Mouse (Mus musculus) thymus, postnatal 36 days (tissue): ENCODE measurements around the gene Runx2.
A peak's percentile ranks its signal among the peaks of the same experiment; 100 is the strongest.

Experiments used
- DNase-seq, 2 experiments: peaks; one replicate each; pipeline ENCODE4 v3.0.0; 2022; ENCODE audit warnings: mixed read lengths in 2 of 2

The Runx2 gene

DNA sequence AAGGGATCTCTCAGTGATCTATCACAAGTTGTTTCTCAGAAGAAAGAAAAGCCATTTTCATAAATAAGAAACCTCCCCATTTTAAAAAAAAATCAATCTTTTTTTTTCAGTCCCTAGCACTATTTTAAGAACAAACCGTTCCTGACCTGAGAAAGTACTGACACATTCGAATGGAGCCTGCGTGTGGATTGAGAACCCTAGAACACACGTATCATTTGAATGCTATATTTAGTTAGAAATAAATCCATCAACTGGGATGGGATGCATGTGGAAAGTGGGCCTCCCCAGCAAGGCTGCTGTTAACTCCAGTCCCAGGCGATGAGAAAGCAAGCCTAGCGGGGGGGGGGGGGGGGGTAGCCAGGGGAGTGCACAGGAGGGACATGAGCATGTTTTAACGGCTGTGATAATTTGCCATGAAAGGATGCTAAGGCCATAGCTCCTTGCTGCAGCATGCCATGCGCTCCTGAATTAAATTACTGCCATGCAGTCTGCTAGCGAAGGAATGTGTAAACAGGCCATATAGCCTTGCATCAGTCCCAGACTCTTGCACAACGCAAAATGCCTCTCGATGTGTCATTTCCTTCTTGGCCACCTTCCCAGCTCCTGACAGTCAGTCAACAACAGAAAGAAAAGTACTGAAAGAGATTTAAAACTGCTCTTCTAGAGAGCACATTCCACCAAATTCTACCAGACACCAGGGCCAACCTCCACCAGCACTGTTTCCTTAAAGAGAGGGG lies 104.9 kb downstream of the Runx2 start:
- no peak for DNase-seq

DNA sequence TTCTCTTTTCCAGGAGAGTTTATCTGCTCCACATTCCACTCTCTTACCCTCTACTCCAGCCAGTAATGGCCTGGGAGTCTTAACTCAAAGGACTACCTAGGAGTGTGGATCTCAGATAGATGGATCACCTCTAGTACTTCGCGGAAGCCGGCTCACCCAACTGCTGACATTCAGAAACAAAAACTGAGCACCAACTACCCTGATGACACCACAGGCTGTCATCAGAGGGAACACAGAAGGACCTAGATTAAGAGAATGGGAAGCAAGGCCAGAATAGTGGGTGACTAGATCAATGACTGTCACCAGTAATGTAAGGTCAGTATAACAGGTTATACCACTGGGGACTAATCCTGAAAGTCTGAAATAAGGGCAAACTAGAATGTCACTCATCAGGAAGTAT lies 106.6 kb downstream of the Runx2 start:
- DNase-seq, result no peak

- DNase-seq, result no peak
These were observed 108.1 kb downstream of the Runx2 start for GRCm38 (mm10) chr17:44706531-44706930.

- peak in 1 of 2 experiments; percentile 30 for DNase-seq
These were observed 111.9 kb downstream of the Runx2 start for GRCm38 (mm10) chr17:44702506-44703298.

DNA sequence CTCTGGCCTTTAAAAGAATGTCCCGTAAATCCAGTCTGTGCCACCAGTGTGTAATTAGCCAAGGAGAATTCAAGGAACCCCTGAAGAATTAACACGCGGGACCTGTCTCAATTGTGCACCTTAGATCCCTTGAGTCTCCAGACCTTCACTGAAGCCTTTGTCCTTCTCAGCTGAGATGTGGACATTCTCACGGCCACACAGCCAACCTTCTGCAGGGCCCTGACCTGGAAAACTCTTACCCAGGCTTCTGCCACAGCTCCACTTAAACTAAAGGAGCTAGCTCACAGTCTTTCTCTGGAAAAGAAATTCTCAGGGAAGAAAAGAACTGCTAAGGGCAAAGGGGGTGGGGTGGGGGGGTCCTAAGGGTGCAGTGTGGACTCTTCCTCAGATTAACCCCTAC lies 113.1 kb downstream of the Runx2 start:
- DNase-seq, result no peak

DNA sequence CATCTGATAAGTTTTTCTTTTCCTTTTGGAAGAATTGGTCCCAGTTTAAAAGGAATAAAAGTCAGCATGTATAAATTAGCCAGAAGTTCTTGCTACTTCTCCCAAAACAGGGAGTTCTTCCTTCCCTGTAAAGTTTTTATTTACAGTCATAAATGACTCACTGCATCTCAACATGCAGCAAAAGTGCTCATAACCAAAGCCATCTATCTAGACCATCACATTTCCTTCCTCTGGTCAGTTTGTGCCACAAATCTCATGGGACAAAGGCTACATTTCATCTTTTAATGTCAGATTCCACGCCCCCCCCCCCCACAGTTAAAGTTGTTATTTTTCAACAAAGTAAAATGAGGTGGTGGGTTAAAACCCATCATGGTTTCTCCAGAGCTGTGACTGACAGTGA lies 114.3 kb downstream of the Runx2 start:
- DNase-seq, result no peak

GRCm38 (mm10) chr17:44697053-44697452 lies 117.5 kb downstream of the Runx2 start:
- DNase-seq, result no peak

DNA sequence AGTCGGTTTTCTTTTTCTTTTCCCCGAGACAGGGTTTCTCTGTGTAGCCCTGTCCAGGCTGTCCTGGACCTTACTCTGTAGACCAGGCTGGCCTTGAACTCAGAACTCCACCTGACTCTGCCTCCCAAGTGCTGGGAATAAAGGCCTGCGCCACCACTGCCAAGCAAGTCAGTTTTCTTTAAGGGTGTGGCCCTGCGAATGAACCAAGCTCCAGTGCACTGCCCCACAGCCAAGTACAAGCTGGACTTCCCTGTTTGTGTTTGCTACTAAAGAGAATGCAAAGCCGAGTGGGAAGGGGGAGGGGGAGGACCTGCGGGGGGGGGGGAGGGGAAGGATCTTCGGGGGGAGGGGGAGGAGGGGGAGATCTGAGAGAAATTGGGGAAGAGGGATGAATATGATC lies 121.0 kb downstream of the Runx2 start:
- DNase-seq, result no peak

DNA sequence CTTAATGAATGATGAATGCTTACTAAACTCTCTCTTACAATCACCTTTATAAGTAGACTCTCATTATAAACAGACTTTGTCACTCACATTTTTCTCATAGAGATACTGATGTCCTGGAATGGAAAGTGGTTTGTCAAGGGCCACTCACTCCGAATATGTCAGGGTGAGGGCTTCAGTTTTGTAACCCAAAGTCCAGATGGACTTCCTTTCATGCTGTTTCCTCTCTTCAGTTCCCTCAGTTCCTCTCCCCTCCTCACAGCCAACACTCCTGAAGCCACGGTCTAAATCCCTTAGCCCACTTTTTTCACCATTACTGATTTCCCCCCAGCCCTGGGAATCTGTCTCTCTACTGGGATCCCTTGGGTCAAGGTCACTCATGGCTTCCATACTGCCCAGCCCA lies 123.1 kb downstream of the Runx2 start:
- DNase-seq, result no peak

DNA sequence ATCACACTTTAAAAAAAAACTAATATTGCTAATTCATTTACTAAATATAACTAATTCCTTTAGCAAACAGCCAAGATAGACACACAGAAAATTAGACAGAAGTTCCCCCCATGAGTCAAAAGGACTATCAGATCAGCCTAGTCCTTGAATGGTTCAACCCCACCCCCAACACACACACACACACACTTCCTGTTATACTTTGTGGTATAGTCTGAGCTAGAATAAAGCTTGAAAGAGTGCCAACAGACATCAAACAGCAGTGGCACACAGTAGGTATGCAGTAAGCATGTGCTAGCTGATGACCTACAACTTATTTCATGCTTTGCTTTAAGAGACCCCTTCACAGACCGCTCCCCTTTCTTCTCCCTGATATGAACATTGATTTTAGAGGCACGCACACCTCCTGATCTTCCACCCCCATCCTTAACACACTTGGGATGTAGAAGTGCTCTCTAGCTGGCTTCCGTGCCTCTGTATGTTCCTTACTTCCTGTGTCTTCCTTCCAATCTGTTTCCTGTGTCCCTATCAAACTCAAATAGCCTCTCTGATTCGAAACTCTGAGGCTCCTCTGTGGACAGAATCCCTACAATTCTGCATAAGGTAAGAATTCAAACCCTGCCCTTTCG lies 124.1 kb downstream of the Runx2 start:
- peak; percentile 46 to 57 for DNase-seq

DNA sequence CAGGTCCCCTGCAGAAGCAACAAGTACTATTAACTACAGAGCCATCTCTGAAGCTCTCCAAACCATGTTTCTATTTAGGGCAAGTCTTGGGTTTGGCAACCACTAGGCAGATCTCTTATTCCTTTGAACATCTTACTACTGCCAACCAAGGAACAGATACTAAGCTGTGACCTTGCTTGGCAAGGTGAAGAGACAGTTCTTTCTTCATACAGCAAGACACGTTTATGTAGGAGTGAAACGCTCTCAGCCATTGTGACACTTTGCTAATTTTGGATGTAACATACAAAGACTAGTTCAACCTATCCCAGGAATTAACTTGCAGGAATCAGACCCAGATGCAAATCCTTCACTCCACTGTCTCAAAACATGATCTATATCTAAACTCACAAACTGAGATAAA lies 126.3 kb downstream of the Runx2 start:
- no peak for DNase-seq

GRCm38 (mm10) chr17:44685514-44685913 lies 129.1 kb downstream of the Runx2 start:
- peak; percentile 10 to 36 for DNase-seq

GRCm38 (mm10) chr17:44683026-44683425 lies 131.6 kb downstream of the Runx2 start:
- no peak for DNase-seq

- DNase-seq, result no peak
These were observed 136.8 kb downstream of the Runx2 start for GRCm38 (mm10) chr17:44677782-44678181.

- peak; percentile 72 to 75 for DNase-seq
These were observed 141.8 kb downstream of the Runx2 start for GRCm38 (mm10) chr17:44672806-44673205.

DNA sequence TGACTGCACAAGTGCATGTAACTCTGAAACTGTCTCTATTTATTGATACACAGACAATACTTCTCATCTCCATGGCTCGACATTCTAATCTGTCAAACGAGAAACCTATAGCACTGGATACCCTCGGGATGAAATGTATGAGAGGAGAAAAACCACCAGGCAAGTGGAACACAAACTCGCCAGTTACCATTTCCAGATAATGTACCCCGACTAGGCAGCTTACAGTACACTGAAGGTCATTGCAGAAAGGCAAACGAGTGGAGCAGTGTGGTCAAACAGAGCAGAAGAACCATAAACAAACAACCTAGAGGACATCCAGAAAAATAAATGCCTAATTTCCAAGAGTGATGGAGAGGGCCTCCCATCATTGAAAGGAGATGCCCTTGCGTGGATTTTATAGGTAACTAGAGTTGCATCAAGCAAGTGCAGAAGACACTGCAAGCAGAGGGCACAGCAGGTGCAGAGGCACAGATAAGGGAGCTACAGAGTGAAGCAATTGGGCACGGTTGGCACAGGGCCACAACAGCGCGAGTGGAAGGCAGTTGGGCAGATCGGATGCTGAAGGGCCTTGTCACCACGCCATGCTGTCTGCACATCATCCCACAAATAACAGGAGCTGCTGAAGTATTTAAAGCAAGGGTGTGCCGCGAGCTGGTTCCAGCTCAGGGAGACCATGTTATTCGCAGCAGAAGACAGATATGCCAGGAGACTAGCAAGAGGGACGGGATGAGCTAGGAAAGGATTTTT lies 142.5 kb downstream of the Runx2 start:
- peak; percentile 22 to 40 for DNase-seq

- DNase-seq, result no peak
These were observed 144.6 kb downstream of the Runx2 start for GRCm38 (mm10) chr17:44669985-44670384.

DNA sequence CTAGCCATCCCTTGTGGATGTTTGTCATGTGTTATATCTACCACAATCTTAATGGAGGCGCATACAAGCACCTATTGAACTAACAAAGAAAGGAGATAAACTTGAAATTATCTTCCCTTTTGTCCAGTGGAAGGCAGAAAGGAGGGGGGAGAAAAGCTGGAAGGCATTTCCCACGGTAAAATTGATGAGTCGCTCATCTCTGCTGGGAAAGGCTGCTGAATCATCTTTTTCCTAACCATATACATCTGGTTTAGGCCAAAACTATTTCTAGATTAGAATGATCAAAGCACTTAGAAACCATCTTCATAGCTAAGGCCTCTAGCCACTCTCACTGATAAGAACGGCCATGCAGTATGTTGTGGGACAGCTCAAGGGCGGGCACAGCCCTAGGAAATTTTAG lies 147.3 kb downstream of the Runx2 start:
- DNase-seq, result no peak

DNA sequence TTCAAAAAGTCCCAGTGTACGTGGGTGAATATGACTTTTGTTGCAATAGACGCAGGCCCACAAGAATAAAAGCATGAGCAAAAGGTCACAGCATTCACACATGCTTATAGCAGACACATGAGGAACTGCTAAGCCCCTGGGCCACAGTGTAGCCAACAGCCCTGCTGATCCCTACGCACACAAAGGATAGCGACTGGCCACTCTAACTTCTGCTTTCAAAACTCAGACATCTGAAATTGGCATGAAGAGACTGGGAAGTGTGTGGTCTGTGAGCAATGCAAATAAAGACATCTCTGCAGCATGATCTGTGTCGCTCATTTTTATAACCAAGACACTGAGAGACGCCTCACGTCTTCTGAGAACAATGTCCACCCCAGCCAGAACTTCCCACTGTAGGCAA lies 150.7 kb downstream of the Runx2 start:
- no peak for DNase-seq

GRCm38 (mm10) chr17:44663208-44663607 lies 151.4 kb downstream of the Runx2 start:
- DNase-seq, result no peak

DNA sequence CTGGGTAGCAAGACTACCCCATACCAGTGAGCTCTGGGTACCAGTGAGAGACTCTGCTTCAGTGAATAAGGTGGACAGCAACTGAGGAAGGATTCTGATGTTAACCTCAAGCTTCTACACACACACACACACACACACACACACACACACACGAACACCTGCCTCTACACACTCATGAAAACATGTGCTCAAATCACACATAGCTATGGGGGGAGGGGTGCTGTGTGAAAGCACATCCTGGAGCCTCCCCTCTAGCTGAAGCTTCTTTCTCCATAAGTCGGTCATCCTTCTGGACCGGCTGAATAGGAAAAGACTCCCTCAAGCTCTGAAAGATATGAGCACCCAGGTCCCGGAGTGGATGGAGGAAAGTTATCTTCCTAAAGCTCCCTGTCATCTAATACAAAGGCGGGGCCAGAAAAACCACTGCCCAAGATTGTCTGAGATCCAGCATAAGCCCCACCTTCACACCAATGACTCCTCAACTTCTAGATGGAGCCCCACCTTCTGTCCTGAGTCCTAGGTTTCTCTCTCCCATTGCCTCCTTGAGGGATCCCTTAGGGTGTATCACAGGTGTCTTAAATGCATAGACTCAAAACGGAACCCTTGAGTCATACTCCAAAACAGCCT lies 152.4 kb downstream of the Runx2 start:
- DNase-seq, result peak in 1 of 2 experiments; percentile 41

DNA sequence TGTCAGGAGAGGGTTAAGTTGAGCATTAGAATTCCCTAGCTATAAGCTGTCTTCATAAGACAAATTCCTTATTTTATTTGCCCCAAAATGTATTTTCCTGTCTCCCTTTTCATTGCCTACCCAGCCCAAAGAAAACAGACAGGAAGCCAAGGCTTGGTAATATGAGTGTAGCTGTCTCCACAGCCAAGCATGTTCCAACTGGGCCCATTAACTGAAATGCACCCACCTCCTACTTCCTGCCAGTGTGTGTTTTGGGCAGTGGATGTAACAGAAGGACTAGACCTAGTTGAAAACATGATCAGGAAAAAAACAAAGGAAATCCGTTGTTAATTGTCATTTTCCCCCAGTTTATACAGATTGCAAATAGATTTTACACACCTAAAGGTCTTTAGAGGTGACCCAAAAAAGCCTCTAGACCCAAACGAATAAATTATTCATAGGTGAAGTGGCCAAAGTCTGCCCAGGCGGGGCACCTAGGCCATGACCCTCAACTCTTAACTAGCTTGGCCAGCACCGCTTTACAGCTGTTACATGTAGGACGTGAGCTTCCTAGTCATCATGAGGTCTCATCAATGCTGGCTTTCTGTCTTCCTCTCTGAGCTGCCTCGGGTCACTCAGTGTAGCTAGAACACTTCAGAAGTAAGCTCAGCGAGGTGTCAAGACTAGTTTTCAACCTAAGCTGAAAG lies 154.3 kb downstream of the Runx2 start:
- no peak for DNase-seq
